Mouse (Mus musculus): ENCODE measurements around the gene Socs7.

Gene Socs7

DNA sequence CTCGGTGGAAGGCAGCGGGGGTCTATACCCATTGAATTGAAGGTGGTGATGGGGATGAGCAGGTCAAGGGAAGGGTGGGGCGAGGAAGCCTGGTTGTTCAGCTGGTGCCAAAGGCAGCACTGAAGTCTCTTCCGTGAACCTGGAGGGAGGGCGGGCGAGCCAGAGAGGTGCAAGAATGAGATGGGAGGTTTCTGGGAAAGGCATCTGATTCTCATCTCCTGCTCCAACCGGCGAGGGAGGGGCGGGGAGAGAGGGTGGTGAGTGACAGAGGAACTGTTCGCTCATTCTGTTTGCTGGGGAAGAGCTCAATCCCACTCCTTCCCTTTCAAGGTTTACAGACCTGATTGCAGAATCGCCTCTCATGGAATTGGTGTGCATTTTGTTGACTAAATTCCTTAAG is 31.3 kb downstream of the Socs7 start:
- DNase-seq: no peak

DNA sequence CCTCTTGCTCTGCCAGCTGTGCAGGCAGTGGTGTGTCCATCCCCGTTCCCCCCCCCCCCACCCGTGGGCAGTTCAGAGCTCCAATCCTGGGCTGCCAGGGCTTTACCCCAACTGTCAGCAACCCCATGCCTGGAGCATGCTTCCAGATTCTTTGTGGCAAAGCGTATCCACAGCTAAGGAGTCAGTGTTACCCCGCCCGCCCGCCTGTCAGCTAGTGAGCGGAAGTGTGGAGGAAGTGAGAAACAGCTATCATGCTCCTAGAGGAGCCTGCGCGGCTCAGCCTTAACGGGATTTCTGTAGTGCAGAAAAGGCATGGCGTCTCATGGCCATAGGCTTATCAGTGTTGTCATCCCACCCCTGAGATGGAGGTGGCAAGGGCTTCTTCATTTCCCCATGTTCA is 31.8 kb downstream of the Socs7 start:
- DNase-seq: no peak

DNA sequence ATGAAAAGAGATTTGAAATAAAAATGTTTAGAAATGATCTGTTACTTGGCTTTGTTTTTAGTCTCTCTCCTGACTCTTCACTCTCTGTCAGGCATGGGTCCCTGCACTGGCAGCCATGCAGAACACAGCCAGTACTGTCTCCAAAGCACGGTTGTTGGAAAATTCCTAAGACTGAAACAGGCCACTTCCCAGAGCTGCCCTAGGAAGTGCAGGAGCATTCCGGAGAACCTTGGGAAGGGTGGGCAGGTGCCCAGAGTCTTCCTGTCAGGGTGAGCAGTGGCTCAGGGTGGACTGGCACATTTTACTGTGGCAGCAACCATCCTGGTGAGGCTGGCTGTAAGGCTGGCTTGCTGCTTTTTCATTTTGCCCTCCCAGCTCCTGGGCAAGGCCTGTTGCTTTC is 36.2 kb downstream of the Socs7 start:
- DNase-seq: no peak

DNA sequence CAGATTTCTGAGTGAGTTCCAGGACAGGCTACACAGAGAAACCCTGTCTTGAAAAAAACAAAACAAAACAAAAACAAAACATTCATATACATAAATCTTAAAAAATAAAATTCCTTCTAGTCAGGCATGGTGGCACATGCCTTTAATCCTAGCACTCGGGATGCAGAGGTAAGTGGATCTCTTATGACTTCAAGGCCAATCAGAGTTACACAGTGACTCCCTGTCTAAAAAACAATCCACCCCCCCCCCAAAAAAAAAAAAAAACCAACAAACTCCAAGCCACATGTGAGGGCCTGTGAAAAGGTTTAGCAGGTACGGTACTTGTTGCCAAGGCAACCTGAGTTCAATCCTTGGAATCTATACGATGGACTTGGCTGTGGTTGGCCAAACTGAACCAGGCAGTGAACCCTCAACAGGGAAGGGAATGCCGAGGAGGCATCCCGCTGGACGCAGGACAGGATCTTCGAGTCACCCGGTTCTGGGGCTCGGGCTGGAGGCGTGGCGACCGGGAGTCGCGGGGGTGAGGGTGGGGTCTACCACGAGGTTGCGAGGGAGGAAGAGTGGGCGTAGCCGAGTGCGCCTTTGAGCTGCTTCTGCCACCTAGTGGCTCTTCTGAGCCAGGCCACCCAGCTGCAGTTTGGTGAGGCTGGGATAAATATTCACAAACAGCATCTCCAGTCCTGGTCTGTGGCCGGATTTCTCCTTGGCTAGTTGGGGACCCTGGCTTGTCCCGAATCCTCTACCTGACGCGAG is 37.8 kb downstream of the Socs7 start:
- peak; percentile 87 to 90 for DNase-seq

DNA sequence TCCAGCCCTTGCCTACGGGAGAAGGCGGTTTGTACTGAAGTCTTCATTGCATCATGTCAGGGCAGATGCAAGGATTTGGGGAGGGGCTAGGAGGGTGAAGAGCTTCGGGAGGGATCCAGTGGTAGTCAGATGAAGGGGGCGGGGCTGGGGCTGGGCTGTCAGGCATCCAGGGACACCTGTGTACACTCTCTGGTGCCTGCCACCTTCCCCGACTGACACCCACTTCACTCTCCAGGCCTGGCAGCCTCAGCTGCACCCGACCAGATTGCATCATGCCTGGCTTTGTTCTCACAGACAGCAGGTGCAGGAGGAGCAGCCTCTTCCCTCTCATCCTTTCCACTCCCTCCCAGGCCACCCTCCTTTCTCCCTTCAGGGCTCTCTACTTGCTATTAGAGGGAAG is 38.7 kb downstream of the Socs7 start:
- DNase-seq: peak; percentile 79 to 83

DNA sequence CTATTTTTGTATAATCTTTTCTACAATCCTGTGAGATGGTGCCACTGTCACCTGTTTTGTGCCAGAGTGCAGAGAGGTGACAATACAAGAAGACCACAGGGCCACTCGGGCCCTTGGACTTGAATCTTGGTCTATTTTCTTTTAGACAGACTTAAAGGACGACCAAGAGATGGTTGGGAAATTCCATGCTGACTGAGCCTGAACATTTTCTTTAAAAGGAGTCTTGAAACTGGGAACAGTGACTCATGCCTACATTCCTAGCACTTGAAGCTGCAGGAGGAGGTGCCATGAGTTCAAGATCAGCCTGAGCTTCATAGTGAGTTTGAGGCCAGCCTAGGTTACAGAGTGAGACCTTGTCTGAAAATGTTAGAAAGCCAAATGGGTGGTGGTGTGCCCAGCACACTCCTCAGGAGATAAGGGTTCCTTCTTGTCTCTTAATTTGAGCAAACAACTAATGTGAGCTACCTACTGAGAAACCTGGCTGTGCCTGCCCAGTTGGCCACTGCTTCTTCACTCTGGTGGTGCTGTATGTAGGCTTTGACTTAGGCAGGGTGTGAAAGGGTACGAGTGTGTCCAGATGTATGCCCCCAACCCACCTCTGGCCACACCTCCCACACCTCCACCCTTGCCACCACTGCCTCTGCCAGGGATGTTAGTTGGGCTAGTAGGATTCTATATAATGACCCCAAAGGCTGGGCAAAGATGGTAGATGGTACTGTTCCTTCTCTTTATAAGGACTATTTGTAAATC is 39.5 kb downstream of the Socs7 start:
- DNase-seq: no peak

DNA sequence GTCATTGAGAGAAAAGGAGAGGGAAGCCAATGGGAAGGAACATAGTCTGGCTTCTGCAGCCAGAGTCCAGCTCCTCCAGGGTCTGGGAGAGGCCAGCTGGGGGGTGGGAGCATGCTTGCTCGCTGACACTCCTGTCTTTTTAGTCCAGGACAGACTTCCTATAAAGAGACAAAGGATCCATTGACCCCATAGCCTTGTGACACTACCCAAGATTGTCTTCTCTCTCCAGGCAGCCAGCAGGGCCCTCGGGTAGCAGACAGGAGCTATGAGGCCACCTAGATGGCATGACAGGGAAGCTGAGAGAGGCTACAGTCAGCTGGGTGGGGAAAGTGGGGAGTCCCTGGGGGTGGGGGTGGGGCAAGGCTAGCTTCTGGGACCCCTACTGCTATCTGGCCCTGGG is 40.4 kb downstream of the Socs7 start:
- DNase-seq: no peak

DNA sequence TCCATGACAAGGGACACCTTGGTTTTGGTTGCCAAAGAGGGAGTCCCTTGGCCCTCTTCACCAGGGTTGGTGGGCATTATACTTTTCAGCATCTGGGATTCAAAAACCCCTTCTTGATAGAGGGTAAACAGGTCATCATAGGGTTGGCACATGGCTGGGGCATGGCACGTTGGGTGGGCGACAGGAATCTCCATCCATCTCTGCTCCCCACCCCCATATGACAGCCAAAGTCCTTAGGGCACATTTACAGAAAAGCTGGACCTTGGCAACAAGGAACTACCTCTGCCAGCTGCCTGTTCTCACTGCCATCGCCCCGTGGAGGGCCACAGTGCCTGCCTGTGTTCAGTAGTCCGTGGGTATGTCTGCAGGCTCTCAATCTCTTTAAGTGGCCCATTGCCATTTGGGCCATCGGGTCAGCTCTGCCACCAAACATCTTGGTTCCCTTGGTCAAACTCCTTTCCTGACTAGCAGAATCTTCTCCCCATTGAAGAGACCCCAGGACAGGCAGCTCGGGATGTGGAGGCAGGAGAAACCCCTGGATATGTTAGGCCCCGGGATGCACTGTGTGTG is 41.3 kb downstream of the Socs7 start:
- DNase-seq: no peak

DNA sequence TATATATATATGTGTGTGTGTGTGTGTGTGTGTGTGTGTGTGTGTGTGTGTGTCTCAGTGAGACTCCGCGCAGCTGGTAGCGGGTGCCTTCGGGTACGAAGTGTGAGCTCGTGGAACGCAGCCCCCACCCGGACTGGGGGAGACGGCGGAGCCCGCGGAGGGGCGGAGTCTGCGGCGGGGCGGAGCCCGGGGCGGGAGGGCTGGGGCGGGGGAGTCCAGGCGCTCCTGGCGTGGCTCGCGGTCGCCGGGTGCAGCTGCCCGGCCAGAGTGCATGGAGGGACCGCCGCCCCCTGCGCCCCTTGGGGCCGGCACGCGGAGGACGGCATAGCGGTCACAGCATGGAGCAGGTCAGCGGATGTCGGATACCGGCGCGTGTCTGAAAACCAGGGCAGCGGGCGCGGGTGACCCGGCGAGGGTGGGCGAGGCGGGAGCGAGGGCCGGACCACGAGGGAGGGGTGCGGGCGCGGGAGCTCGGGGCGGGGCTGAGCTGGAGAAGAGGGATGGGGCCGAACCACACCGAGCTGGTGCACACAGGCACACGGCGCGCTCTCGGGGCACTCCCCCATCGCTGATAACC is 41.9 kb downstream of the Socs7 start:
- peak; percentile 71 to 79 for DNase-seq

DNA sequence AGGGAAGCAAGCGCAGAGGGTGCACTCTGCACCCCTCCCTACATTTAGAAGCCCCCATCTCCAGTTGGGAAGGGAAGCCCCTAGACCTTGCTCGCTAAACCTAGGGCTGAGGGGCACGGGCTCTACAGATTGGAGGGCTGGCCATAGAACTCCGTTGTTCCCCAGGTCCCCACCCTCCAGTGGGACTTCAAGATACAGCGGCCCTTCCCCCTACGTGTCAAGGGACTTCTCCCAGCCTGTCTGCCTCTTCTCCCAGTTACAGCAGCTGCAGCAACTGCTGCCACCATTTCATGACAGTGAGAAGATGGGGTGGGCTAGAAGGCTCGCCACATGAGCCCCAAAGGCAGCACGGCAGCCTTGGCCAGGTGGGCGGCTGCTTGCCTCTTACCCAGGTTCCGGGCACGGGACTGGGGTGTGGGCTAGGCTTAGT is 42.4 kb downstream of the Socs7 start:
- peak in 1 of 2 experiments; percentile 40 for DNase-seq

DNA sequence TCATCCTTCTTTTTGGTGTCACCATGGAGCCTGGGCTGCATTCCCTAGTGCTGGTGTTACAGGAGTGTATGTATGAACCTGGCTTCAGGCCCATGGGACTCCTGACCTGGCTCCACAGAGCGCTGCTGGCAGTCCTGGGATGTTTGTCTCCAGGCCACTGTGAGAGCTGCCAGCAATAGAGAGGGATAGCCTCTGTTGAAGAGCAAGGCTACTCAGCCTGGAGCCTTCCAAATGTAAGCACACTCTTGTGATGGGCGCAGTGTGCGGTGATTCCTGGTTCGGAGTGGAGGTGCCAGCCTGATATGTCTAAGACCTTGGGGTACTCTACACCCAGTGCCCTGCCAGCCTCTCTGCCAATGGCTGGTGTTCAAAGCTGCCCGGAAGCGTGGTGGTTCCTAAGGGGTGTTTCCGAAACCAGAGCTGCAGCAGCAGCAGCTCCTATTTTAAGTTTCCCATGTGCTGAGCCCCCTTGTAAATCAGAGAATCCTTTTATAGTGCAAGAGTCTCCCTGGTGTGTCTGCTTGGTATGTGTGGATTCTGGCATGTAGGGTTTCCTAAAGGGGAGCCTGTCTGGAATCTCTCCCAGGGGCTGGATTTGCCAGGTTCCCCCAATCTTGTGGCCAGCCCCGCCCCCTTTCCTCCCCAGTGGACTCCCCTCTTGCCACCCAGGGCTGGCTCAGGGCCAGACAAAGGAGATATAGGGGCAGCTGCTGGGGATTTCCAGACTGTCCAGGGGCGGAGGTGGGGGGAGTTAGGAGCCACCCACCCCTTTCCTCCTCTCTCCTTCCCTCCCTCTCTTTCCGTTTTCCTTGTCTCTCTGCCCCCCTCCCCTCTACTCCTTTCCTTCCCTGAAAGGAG is 44.0 kb downstream of the Socs7 start:
- peak; percentile 15 to 60 for DNase-seq

DNA sequence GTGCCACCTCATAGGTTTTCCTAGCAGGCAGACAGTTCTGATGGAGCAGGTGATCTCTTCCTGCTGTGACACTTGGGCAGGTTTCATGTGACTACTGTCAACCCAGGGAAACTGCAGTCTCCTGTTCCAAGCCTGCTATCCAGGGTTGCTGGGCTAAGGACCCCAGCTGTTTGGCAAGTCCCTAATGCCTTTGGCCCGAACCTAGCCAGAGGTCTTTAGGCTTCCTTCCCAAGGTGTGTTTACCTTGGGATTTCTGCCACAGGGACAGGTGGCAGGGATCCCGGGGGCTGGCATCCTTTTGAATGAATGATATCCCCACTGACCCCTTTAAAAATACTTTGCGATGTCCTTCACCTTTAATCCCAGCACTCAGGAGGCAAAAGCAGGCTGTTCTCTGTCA is 45.1 kb downstream of the Socs7 start:
- DNase-seq: peak in 1 of 2 experiments; percentile 21

DNA sequence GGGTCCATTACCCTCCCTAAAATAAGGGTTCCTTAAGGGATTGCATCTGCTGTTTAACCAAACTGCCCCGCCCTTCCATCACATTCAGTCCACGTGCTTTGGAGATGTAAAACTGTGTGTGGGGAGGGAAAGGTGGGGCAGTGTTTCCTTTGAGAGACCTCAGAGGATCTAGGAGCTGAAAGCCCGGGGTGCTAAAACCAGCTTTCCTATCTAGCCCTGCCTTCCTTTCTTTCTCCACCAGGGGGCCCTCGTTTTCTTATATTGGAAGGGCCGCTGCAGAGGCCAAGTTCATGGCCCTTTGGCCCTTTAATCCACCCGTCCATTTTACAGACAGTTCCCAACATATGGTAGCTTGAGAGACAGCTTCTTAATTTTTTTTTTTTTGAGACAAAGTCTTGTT is 45.8 kb downstream of the Socs7 start:
- peak; percentile 81 to 90 for DNase-seq

DNA sequence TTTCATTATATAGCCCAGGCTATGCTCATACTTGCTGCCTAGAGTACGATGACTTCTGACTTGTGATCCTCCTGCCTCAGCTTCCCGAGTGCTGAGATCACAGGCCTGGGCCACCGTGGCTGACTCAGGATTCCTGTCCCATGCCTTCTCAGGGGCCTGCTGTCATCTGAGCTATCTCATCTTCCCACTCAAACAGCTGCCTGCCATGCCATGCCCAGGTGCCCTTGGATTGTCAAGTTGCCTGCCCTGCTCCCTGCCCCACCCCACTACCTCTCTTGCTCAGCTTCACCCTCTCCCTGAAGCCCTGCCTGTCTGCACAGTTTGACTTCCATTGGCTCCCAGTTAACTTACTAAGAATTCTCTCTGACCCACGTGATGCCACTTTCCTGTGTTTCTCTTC is 48.6 kb downstream of the Socs7 start:
- no peak for DNase-seq

DNA sequence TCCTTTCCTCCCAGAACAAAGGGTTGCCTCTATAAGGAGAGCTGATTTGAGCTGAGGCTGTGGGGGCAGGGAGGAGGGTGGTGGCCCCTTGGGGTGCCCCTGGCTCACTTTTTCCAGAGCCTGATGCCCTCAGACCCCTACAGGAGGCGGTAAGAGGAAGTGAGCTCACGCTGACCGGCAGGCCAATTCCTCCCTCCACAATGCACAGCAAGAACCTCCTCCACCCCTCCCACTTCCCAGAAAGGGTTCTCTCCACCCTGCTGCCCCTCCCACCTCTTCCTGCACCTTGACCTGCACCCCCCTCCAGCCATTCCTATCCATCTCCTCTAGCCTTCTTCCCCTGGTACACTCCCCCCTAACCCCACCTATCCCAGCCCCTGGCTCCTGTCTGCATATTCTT is 49.8 kb downstream of the Socs7 start:
- no peak for DNase-seq

DNA sequence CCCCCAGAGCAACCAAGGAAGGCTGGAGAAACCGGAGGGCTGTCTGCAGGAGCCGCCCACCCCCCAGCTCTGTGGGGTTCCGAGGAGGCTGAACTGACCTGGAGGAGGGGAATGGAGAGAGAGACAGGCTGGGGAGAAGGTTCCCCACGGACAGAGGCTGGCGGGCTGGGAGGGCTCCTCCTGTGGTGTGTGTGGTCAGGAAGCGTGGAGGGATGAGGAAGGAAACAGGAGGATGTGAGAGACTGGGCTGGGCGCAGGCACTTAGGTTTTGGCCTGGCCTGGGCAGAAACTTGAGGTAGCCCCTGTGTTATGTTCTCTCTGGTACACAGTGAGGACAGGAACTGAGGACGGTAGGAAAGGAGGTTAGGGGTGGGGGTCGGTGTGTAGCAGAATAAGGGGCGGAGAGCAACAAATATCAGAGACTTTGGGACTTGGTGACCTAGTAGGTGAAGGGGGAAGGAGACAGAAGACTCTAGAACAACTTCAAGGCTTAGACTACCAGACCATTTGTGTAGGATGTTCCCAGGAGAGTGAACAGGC is 50.5 kb downstream of the Socs7 start:
- DNase-seq: no peak

DNA sequence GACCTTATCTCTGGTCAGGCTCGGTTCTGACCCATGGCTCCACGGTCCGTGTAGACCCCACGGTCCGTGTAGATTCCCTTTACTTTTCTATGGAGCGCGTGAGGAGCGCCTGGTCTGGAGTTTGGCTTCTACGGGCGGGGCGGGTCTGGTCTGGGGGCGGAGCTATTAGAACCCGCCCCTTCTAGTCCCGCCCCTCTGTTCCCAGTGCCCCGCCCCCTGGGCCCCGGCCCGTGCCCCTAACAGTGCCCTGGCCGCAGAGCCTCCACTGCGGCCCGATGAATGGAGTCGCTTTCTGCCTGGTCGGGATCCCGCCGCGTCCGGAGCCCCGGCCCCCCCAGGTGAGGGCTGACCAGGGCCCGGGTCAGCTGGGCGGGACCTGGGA is 53.0 kb downstream of the Socs7 start, which contains the start of gene Arhgap23:
Arhgap23 (plus strand) TSS at position 204 of the 382 bp plus-strand sequence.
- DNase-seq: peak in 1 of 2 experiments; percentile 63

DNA sequence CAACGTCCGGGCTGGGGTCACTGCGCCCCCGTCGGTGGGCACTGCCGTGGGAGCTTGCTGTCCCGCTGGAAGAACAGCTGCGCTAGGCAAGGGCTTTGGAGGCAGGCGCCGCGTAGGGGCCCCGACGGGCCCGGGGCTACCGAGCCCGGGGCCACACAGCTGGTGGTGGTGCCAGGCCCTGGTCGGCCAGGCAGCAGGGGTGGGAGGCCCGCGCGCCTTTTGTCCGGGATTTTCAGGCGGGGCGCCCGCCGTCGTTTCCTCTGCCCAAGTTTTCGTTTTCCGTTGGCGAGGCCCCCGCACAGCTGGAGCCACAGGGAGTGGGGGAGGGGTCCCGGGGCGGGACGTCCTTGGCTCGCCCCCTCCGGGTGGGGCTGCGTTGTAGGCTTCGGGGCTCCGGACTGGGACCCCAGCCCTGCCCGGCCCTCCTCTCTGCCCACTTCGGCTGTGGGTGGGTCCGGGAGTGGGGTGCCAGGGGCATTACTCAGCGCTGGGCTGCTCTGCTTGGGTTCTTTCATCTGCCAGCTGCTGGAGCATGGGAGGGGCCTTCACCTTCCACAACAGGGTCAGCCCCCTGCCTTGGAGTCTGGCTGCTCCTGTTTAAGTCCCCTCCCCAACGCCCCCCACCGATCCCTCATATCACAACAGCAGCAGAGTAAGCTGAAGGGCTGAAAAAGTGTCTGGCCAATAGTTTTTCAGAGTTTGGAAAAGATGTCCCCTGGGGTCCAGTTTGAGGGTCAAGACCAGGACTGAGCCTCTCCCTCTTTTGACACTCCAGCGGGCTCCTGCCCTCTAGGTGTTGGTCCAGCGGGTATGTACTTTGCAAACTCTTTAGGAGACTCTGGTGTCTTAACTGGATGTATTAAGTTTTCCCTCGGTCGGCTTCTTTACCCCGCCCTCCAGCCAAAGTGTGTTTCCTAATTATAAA is 53.6 kb downstream of the Socs7 start:
- DNase-seq: peak in 1 of 2 experiments; percentile 49

DNA sequence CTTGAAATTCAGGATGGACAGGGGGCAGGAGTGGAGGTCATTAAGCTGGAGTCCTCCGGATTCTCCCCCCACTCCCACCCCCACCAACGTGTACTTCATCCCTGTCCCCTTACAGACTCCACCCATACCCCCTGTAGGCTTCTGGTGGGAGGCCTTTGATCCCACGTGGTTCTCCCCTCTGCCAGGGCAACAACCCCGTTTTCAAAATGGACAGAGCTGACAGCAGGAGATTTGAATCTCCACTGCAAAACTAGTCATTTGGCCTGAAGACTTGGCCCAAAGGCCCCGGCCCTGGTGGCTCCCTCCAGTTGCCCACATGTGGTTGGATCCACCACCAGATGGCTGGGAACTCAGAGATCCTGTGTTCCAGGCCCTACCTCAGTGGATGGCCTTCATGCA is 54.3 kb downstream of the Socs7 start:
- no peak for DNase-seq

DNA sequence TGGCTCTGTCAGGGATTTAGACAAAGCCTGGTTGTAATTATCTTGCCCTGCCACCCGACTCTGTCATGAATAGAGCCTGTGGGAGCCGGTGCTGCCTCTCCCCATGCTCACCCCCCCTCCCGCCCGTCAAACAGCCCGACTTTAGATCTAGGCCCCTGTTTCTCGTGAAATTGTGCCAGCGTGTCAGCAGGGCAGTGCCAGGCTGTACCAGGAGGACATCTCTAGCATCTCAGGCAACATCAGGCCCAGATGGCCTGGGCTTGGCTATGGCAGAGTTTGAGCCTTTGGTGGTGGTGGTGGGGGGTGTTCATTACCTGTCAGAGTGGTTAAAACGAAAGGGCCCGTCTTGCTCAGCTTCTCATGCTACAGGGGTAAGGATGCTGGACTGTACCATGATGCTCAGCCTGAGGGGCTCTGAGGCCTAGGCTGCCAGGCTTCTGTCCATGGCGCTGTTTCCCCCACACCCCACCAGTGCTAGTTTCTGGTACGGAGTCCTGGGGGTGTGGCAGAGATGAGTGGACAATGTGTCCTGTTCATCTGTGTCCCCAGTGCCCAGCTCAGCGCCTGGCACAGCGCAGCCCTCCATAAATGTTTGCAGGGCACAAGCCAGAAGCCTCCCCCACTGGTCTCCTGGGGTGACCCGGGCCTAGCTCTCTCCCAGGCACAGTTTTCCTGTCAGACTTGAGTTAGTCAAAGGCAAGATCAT is 56.6 kb downstream of the Socs7 start:
- peak in 1 of 2 experiments; percentile 28 for DNase-seq

All from cerebellum, postnatal 25 days (tissue).